Mouse (Mus musculus): ENCODE data around the gene Fancg. TPM values are rescaled to one million over a fixed set of nuclear protein-coding genes. Genes with fewer than 3 reads are reported as not detected.

Gene Fancg
- polyA plus RNA-seq, 1 experiment: 3.2 TPM

- TF ChIP-seq MAX (IDR thresholded peaks at IDR 0.05): no peak
- TF ChIP-seq USF1 (IDR thresholded peaks at IDR 0.05; ENCODE audit: low read depth): no peak
- TF ChIP-seq MYOG (IDR thresholded peaks at IDR 0.05; ENCODE audit: control insufficient read depth, extremely low read depth, insufficient read length): no peak
- TF ChIP-seq MYOD1 (IDR thresholded peaks at IDR 0.05; ENCODE audit: control insufficient read depth, insufficient read length, low read depth): no peak
- TF ChIP-seq FOSL1 (IDR thresholded peaks at IDR 0.05; ENCODE audit: insufficient read depth, low read length, poor library complexity, severe bottlenecking): no peak
- no peak for TF ChIP-seq CTCF (IDR thresholded peaks at IDR 0.05; ENCODE audit: control insufficient read depth, insufficient read depth, insufficient read length)
- no peak for TF ChIP-seq CEBPB (IDR thresholded peaks at IDR 0.05; ENCODE audit: low read depth)
- Histone ChIP-seq H3ac (ENCODE audit: control insufficient read depth, insufficient read length, low read depth) (no peak overlapping the region), H3K79me3 (ENCODE audit: low read depth) (no peaks in the 10 kb centered on the region), H3K4me3 (ENCODE audit: insufficient read depth, poor library complexity, severe bottlenecking) (no peak overlapping the region), H3K27me3 (ENCODE audit: control insufficient read depth, insufficient read depth, insufficient read length) (no peaks in the 10 kb centered on the region), H3K79me2 (ENCODE audit: control insufficient read depth, insufficient read depth) (no peaks in the 10 kb centered on the region), H3K36me3 (ENCODE audit: control insufficient read depth, insufficient read depth) (no peaks in the 10 kb centered on the region)
Observed at GRCm38 (mm10) chr4:43019176-43019575, 8.9 kb upstream of the Fancg start.

GRCm38 (mm10) chr4:43018156-43018555, 7.8 kb upstream of the Fancg start:
- Histone ChIP-seq H3K36me3 (ENCODE audit: control insufficient read depth, insufficient read depth) (no peaks in the 10 kb centered on the region), H3K79me2 (ENCODE audit: control insufficient read depth, insufficient read depth) (no peaks in the 10 kb centered on the region), H3K79me3 (ENCODE audit: low read depth) (no peaks in the 10 kb centered on the region), H3K4me3 (ENCODE audit: insufficient read depth, poor library complexity, severe bottlenecking) (no peak overlapping the region), H3ac (ENCODE audit: control insufficient read depth, insufficient read length, low read depth) (no peak overlapping the region), H3K27me3 (ENCODE audit: control insufficient read depth, insufficient read depth, insufficient read length) (no peaks in the 10 kb centered on the region)
- TF ChIP-seq MYOG (IDR thresholded peaks at IDR 0.05; ENCODE audit: control insufficient read depth, extremely low read depth, insufficient read length): no peak
- no peak for TF ChIP-seq USF1 (IDR thresholded peaks at IDR 0.05; ENCODE audit: low read depth)

GRCm38 (mm10) chr4:43012091-43012490, 1.8 kb upstream of the Fancg start:
- Histone ChIP-seq H3ac (ENCODE audit: control insufficient read depth, insufficient read length, low read depth) (no peak overlapping the region), H3K79me3 (ENCODE audit: low read depth) (no peaks in the 10 kb centered on the region)
- TF ChIP-seq FOSL1 (IDR thresholded peaks at IDR 0.05; ENCODE audit: insufficient read depth, low read length, poor library complexity, severe bottlenecking): peak; percentile 14
- no peak for TF ChIP-seq CEBPB (IDR thresholded peaks at IDR 0.05; ENCODE audit: low read depth)
- no peak for TF ChIP-seq CTCF (IDR thresholded peaks at IDR 0.05; ENCODE audit: control insufficient read depth, insufficient read depth, insufficient read length)
- TF ChIP-seq MAX (IDR thresholded peaks at IDR 0.05): peak; percentile 25
- TF ChIP-seq MYOG (IDR thresholded peaks at IDR 0.05; ENCODE audit: control insufficient read depth, extremely low read depth, insufficient read length): no peak
- TF ChIP-seq USF1 (IDR thresholded peaks at IDR 0.05; ENCODE audit: low read depth): peak; percentile 24
- no peak for TF ChIP-seq MYOD1 (IDR thresholded peaks at IDR 0.05; ENCODE audit: control insufficient read depth, insufficient read length, low read depth)

GRCm38 (mm10) chr4:43005765-43006164, 4.5 kb downstream of the Fancg start:
- no peaks in the 10 kb centered on the region for H3K36me3 ChIP-seq (ENCODE audit: control insufficient read depth, insufficient read depth)
- no peaks in the 10 kb centered on the region for H3K27me3 ChIP-seq (ENCODE audit: control insufficient read depth, insufficient read depth, insufficient read length)
- H3K79me3 ChIP-seq (ENCODE audit: low read depth): no peaks in the 10 kb centered on the region
- H3K4me3 ChIP-seq (ENCODE audit: insufficient read depth, poor library complexity, severe bottlenecking): no peak overlapping the region
- H3ac ChIP-seq (ENCODE audit: control insufficient read depth, insufficient read length, low read depth): no peak overlapping the region
- no peak for TF ChIP-seq MAX (IDR thresholded peaks at IDR 0.05)
- TF ChIP-seq MYOD1 (IDR thresholded peaks at IDR 0.05; ENCODE audit: control insufficient read depth, insufficient read length, low read depth): no peak
- no peak for TF ChIP-seq FOSL1 (IDR thresholded peaks at IDR 0.05; ENCODE audit: insufficient read depth, low read length, poor library complexity, severe bottlenecking)
- TF ChIP-seq CTCF (IDR thresholded peaks at IDR 0.05; ENCODE audit: control insufficient read depth, insufficient read depth, insufficient read length): peak; percentile 15
- TF ChIP-seq CEBPB (IDR thresholded peaks at IDR 0.05; ENCODE audit: low read depth): no peak
- no peak for TF ChIP-seq MYOG (IDR thresholded peaks at IDR 0.05; ENCODE audit: control insufficient read depth, extremely low read depth, insufficient read length)
- no peak for TF ChIP-seq USF1 (IDR thresholded peaks at IDR 0.05; ENCODE audit: low read depth)
- no peaks in the 10 kb centered on the region for H3K79me2 ChIP-seq (ENCODE audit: control insufficient read depth, insufficient read depth)

More at GRCm38 (mm10) chr4:43012091-43012490, 1.8 kb upstream of the Fancg start:
- Histone ChIP-seq H3K4me3 (ENCODE audit: insufficient read depth, poor library complexity, severe bottlenecking) (no peak overlapping the region), H3K27me3 (ENCODE audit: control insufficient read depth, insufficient read depth, insufficient read length) (no peaks in the 10 kb centered on the region), H3K79me2 (ENCODE audit: control insufficient read depth, insufficient read depth) (no peaks in the 10 kb centered on the region), H3K36me3 (ENCODE audit: control insufficient read depth, insufficient read depth) (no peaks in the 10 kb centered on the region)

GRCm38 (mm10) chr4:43004951-43005350, 5.4 kb downstream of the Fancg start:
- Histone ChIP-seq H3K4me3 (ENCODE audit: insufficient read depth, poor library complexity, severe bottlenecking) (no peak overlapping the region), H3K27me3 (ENCODE audit: control insufficient read depth, insufficient read depth, insufficient read length) (no peaks in the 10 kb centered on the region), H3ac (ENCODE audit: control insufficient read depth, insufficient read length, low read depth) (no peak overlapping the region), H3K79me3 (ENCODE audit: low read depth) (no peaks in the 10 kb centered on the region), H3K79me2 (ENCODE audit: control insufficient read depth, insufficient read depth) (peaks cover under 1% of the 10 kb centered on the region), H3K36me3 (ENCODE audit: control insufficient read depth, insufficient read depth) (no peaks in the 10 kb centered on the region)
- TF ChIP-seq USF1 (IDR thresholded peaks at IDR 0.05; ENCODE audit: low read depth) (no peak), MYOG (IDR thresholded peaks at IDR 0.05; ENCODE audit: control insufficient read depth, extremely low read depth, insufficient read length) (no peak), CEBPB (IDR thresholded peaks at IDR 0.05; ENCODE audit: low read depth) (no peak), MYOD1 (IDR thresholded peaks at IDR 0.05; ENCODE audit: control insufficient read depth, insufficient read length, low read depth) (no peak), MAX (IDR thresholded peaks at IDR 0.05) (no peak), CTCF (IDR thresholded peaks at IDR 0.05; ENCODE audit: control insufficient read depth, insufficient read depth, insufficient read length) (no peak), FOSL1 (IDR thresholded peaks at IDR 0.05; ENCODE audit: insufficient read depth, low read length, poor library complexity, severe bottlenecking) (no peak)

- Histone ChIP-seq H3K27me3 (ENCODE audit: control insufficient read depth, insufficient read depth, insufficient read length) (no peaks in the 10 kb centered on the region), H3K79me3 (ENCODE audit: low read depth) (peaks cover 16% of the 10 kb centered on the region), H3K79me2 (ENCODE audit: control insufficient read depth, insufficient read depth) (peaks cover 21% of the 10 kb centered on the region), H3K36me3 (ENCODE audit: control insufficient read depth, insufficient read depth) (peaks cover 6% of the 10 kb centered on the region), H3ac (ENCODE audit: control insufficient read depth, insufficient read length, low read depth) (no peak overlapping the region), H3K4me3 (ENCODE audit: insufficient read depth, poor library complexity, severe bottlenecking) (no peak overlapping the region)
- TF ChIP-seq MYOD1 (IDR thresholded peaks at IDR 0.05; ENCODE audit: control insufficient read depth, insufficient read length, low read depth) (no peak), CTCF (IDR thresholded peaks at IDR 0.05; ENCODE audit: control insufficient read depth, insufficient read depth, insufficient read length) (no peak), USF1 (IDR thresholded peaks at IDR 0.05; ENCODE audit: low read depth) (no peak), FOSL1 (IDR thresholded peaks at IDR 0.05; ENCODE audit: insufficient read depth, low read length, poor library complexity, severe bottlenecking) (no peak), MAX (IDR thresholded peaks at IDR 0.05) (no peak)
Observed at GRCm38 (mm10) chr4:43002756-43003439, 7.4 kb downstream of the Fancg start.

Data from C2C12 (cell line).